Mouse (Mus musculus) CD4-positive, CD25-positive, alpha-beta regulatory T cell, adult 2 months (primary cell): Measurements from ENCODE around the gene Itga6.
A peak's percentile ranks its signal among the peaks of the same experiment; 100 is the strongest.

ENCODE experiments used
- DNase-seq: peaks from one replicate; pipeline ENCODE4 v3.0.0-alpha.2; 2012; ENCODE audit warnings: low read depth, low spot score

The Itga6 gene

GRCm38 (mm10) chr2:71761081-71761480 lies 15.7 kb downstream of the Itga6 start:
- DNase-seq = no peak

GRCm38 (mm10) chr2:71764525-71764924 lies 19.1 kb downstream of the Itga6 start:
- no peak for DNase-seq

- no peak for DNase-seq
Measured at GRCm38 (mm10) chr2:71764961-71765735, 19.7 kb downstream of the Itga6 start.

GRCm38 (mm10) chr2:71766007-71766406 lies 20.6 kb downstream of the Itga6 start:
- no peak for DNase-seq

GRCm38 (mm10) chr2:71767019-71767610 lies 21.7 kb downstream of the Itga6 start:
- no peak for DNase-seq

GRCm38 (mm10) chr2:71771762-71772161 lies 26.3 kb downstream of the Itga6 start:
- DNase-seq = no peak

- DNase-seq = no peak
Measured at GRCm38 (mm10) chr2:71773714-71774113, 28.3 kb downstream of the Itga6 start.

GRCm38 (mm10) chr2:71774246-71774951 lies 29.0 kb downstream of the Itga6 start:
- no peak for DNase-seq

- DNase-seq = no peak
Measured at GRCm38 (mm10) chr2:71775201-71775611, 29.8 kb downstream of the Itga6 start.

- no peak for DNase-seq
Measured at GRCm38 (mm10) chr2:71779266-71779888, 34.0 kb downstream of the Itga6 start.

- no peak for DNase-seq
Measured at GRCm38 (mm10) chr2:71780016-71780415, 34.6 kb downstream of the Itga6 start.

- DNase-seq = no peak
Measured at GRCm38 (mm10) chr2:71785260-71785659, 39.8 kb downstream of the Itga6 start.

- DNase-seq = peak; percentile 53
Measured at GRCm38 (mm10) chr2:71786060-71786459, 40.6 kb downstream of the Itga6 start.

GRCm38 (mm10) chr2:71786591-71787155 lies 41.3 kb downstream of the Itga6 start:
- DNase-seq = peak; percentile 91

GRCm38 (mm10) chr2:71787156-71787590 lies 41.8 kb downstream of the Itga6 start:
- DNase-seq = peak; percentile 66

- peak; percentile 61 for DNase-seq
Measured at GRCm38 (mm10) chr2:71787591-71788460, 42.4 kb downstream of the Itga6 start.

- DNase-seq = no peak
Measured at GRCm38 (mm10) chr2:71790752-71791151, 45.3 kb downstream of the Itga6 start.

- DNase-seq = no peak
Measured at GRCm38 (mm10) chr2:71791203-71791602, 45.8 kb downstream of the Itga6 start.

- no peak for DNase-seq
Measured at GRCm38 (mm10) chr2:71794139-71794538, 48.7 kb downstream of the Itga6 start.

GRCm38 (mm10) chr2:71796787-71797186 lies 51.4 kb downstream of the Itga6 start:
- DNase-seq = no peak

GRCm38 (mm10) chr2:71800798-71801197 lies 55.4 kb downstream of the Itga6 start:
- DNase-seq = peak; percentile 63
